In the genomic region with DNA sequence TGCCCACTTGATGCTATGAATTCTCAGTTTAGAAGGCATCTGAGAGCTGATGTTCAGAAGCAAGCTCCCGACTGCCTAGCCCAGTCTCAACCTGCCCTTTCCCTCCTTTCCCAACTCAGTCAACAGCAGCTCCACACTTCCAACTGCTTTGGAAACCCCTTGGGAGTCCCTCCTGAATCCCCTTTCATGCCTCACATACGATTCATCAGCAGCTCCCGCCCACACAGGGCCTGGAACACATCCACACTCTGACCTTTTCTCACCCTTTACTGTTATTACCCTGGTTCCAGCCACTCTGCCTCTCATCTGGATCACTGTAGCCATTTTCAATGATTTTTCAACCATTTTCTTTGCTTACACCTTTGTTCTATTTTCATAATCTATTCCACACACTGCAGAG, we compare ENCODE assay signal across 18 mouse cellular contexts. TPM values are rescaled to one million over a fixed set of nuclear protein-coding genes. Genes with fewer than 3 reads are reported as not detected.
A peak's percentile ranks its signal among the peaks of the same experiment; 100 is the strongest.
DNase-seq lines count a peak whose midpoint lies in the region; ATAC-seq and TF ChIP-seq lines count a peak whose summit lies in the region.
"Had no signal": no experiment of that assay in that cellular context is flagged by ENCODE, and none has a peak within 500 bp of the region (broad histone marks: within the 10 kb centered on the region; RNA-seq: fewer than 3 reads in every experiment).

No protein-coding gene starts in this region.

- ATAC-seq in heart, embryonic 11.5 days (replicated peaks; ENCODE audit: insufficient number of reproducible peaks, low FRiP score, low TSS enrichment): 0 out of 2 replicates have a peak, but pooled peaks have one; percentile 18
- ATAC-seq in midbrain, postnatal 0 days (ENCODE audit: low FRiP score): no peak
- ATAC-seq in midbrain, embryonic 14.5 days (ENCODE audit: low FRiP score, low TSS enrichment): no peak
- no peak for ATAC-seq in embryonic facial prominence, embryonic 11.5 days (replicated peaks; ENCODE audit: insufficient number of reproducible peaks, low FRiP score, low TSS enrichment, low read depth)
- ATAC-seq: forebrain, postnatal 0 days; hindbrain, embryonic 16.5 days; midbrain, embryonic 13.5 days had no signal

- intact Hi-C loops in heart, postnatal 36 days (cut with DNase I): no loop called here

- H3K27ac ChIP-seq in heart, embryonic 11.5 days (ENCODE audit: low read depth, low read length): no peak overlapping the region; the same call in 1 of the 2 replicates
- no peak overlapping the region for H3K27ac ChIP-seq in midbrain, postnatal 0 days (ENCODE audit: low read depth, low read length)
- H3K27ac ChIP-seq in midbrain, embryonic 14.5 days (replicated peaks; ENCODE audit: low read depth, low read length): no peak overlapping the region
- no peak overlapping the region for H3K27ac ChIP-seq in embryonic facial prominence, embryonic 11.5 days (replicated peaks; ENCODE audit: low read depth, low read length)
- H3K27ac ChIP-seq: liver, embryonic 14.5 days; midbrain, embryonic 13.5 days had no signal

- WGBS in heart, embryonic 11.5 days (ENCODE audit: insufficient replicate concordance): 15% methylated on average over 3 of the region's 3 CpGs
- 54% methylated on average over 3 of the region's 3 CpGs for WGBS in midbrain, postnatal 0 days
- WGBS in midbrain, embryonic 14.5 days: 61% methylated on average over 3 of the region's 3 CpGs
- 41% methylated on average over 3 of the region's 3 CpGs for WGBS in embryonic facial prominence, embryonic 11.5 days

- peaks cover 9% of the 10 kb centered on the region for H3K4me1 ChIP-seq in heart, embryonic 11.5 days (ENCODE audit: control insufficient read depth, insufficient read depth, low read length)
- H3K4me1 ChIP-seq in midbrain, postnatal 0 days (ENCODE audit: insufficient read depth, low read length): no peaks in the 10 kb centered on the region
- H3K4me1 ChIP-seq in midbrain, embryonic 14.5 days (ENCODE audit: control insufficient read depth, insufficient read depth, low read length): no peaks in the 10 kb centered on the region
- H3K4me1 ChIP-seq in embryonic facial prominence, embryonic 11.5 days (ENCODE audit: control insufficient read depth, insufficient read depth, low read length): no peaks in the 10 kb centered on the region

- TF ChIP-seq CTCF in midbrain, postnatal 0 days (IDR thresholded peaks at IDR 0.05): no peak

- no peaks in the 10 kb centered on the region for H3K27me3 ChIP-seq in heart, embryonic 11.5 days (ENCODE audit: control insufficient read depth, insufficient read depth, low read length)
- H3K27me3 ChIP-seq in midbrain, postnatal 0 days (ENCODE audit: insufficient read depth, low read length): no peaks in the 10 kb centered on the region
- H3K27me3 ChIP-seq in midbrain, embryonic 14.5 days (ENCODE audit: control insufficient read depth, insufficient read depth, low read length): no peaks in the 10 kb centered on the region
- H3K27me3 ChIP-seq in embryonic facial prominence, embryonic 11.5 days (ENCODE audit: control insufficient read depth, insufficient read depth, low read length): no peaks in the 10 kb centered on the region
- H3K27me3 ChIP-seq: midbrain, embryonic 13.5 days had no signal

- H3K4me2 ChIP-seq in heart, embryonic 11.5 days: no peak overlapping the region
- no peak overlapping the region for H3K4me2 ChIP-seq in midbrain, postnatal 0 days (ENCODE audit: low read depth, low read length, poor library complexity, severe bottlenecking)
- H3K4me2 ChIP-seq in midbrain, embryonic 14.5 days (ENCODE audit: low read length): no peak overlapping the region
- H3K4me2 ChIP-seq in embryonic facial prominence, embryonic 11.5 days (ENCODE audit: low read depth, low read length): no peak overlapping the region
- H3K4me2 ChIP-seq: midbrain, embryonic 13.5 days had no signal

- H3K9me3 ChIP-seq in heart, embryonic 11.5 days (replicated peaks; ENCODE audit: control insufficient read depth, low read length): no peaks in the 10 kb centered on the region
- no peaks in the 10 kb centered on the region for H3K9me3 ChIP-seq in midbrain, postnatal 0 days (ENCODE audit: low read length)
- H3K9me3 ChIP-seq in midbrain, embryonic 14.5 days (ENCODE audit: control insufficient read depth, low read length): no peaks in the 10 kb centered on the region
- H3K9me3 ChIP-seq in embryonic facial prominence, embryonic 11.5 days (replicated peaks; ENCODE audit: control insufficient read depth, low read length): no peaks in the 10 kb centered on the region
- H3K9me3 ChIP-seq: midbrain, embryonic 13.5 days had no signal

- 0 out of 2 replicates have a peak, but pooled peaks cover 2% of the 10 kb centered on the region for H3K36me3 ChIP-seq in heart, embryonic 11.5 days (ENCODE audit: control insufficient read depth, insufficient read depth, low read length)
- H3K36me3 ChIP-seq in midbrain, postnatal 0 days (ENCODE audit: insufficient read depth, low read length): no peaks in the 10 kb centered on the region
- 0 out of 2 replicates have a peak, but pooled peaks cover 3% of the 10 kb centered on the region for H3K36me3 ChIP-seq in midbrain, embryonic 14.5 days (ENCODE audit: control insufficient read depth, insufficient read depth, low read length)
- no peaks in the 10 kb centered on the region for H3K36me3 ChIP-seq in embryonic facial prominence, embryonic 11.5 days (replicated peaks; ENCODE audit: control insufficient read depth, insufficient read depth, low read depth, low read length)

- H3K9ac ChIP-seq in heart, embryonic 11.5 days (ENCODE audit: low read depth, low read length): no peak overlapping the region
- H3K9ac ChIP-seq in midbrain, postnatal 0 days (replicated peaks; ENCODE audit: low read length, poor library complexity, severe bottlenecking): no peak overlapping the region
- H3K9ac ChIP-seq in midbrain, embryonic 14.5 days (replicated peaks; ENCODE audit: low read length): no peak overlapping the region
- H3K9ac ChIP-seq in embryonic facial prominence, embryonic 11.5 days (replicated peaks; ENCODE audit: low read length): no peak overlapping the region
- H3K9ac ChIP-seq: forebrain, postnatal 0 days; liver, embryonic 14.5 days; midbrain, embryonic 13.5 days had no signal

- no peak for DNase-seq in heart, postnatal 36 days
- DNase-seq in midbrain, postnatal 0 days (ENCODE audit: low spot score): peak; percentile 1
- DNase-seq in midbrain, embryonic 14.5 days: no peak
- peak; percentile 10 for DNase-seq in embryonic facial prominence, embryonic 11.5 days (ENCODE audit: low spot score)
- peak; percentile 22 for DNase-seq in yolk sac, embryonic 10.5 days (ENCODE audit: low spot score)
- no peak for DNase-seq in thymus, postnatal 10 days (ENCODE audit: low spot score in 2 of 2)
- DNase-seq in frontal cortex, adult 2 months (ENCODE audit: extremely low spot score in 1 of 2, low spot score in 1 of 2): no peak
- DNase-seq: cerebellum, postnatal 36 days; forebrain, postnatal 0 days; gastrocnemius, postnatal 10 days; kidney, adult 18-20 months; layer of hippocampus, postnatal 36 days; left cerebral cortex, postnatal 4 days; lung, postnatal 36 days had no signal

- no peak overlapping the region for H3K4me3 ChIP-seq in heart, embryonic 11.5 days (ENCODE audit: low read depth, low read length)
- H3K4me3 ChIP-seq in midbrain, postnatal 0 days (ENCODE audit: low read depth, low read length): no peak overlapping the region
- H3K4me3 ChIP-seq in midbrain, embryonic 14.5 days (replicated peaks; ENCODE audit: low read depth, low read length): no peak overlapping the region
- no peak overlapping the region for H3K4me3 ChIP-seq in embryonic facial prominence, embryonic 11.5 days (ENCODE audit: low read depth, low read length)
- H3K4me3 ChIP-seq: midbrain, embryonic 13.5 days had no signal

RNA-seq across cellular contexts. Expression of a gene that starts 13.0 kb away (rescaled TPM):
- polyA plus RNA-seq in heart, embryonic 11.5 days (2014; fragmentation: Nextera tagmentation; extraction: Ambion mirVana): 24.8 and 28.4 TPM in 2 replicates
- 10 to 100 TPM; 43.3 to 45.7 TPM for total RNA-seq in heart, postnatal 36 days (2021)
- total RNA-seq in midbrain, postnatal 0 days (2014; rRNA removed): 51.1 and 60.7 TPM in 2 replicates
- polyA plus RNA-seq in midbrain, postnatal 0 days (2015; fragmentation: Nextera tagmentation; extraction: Ambion mirVana): 8.7 and 10.8 TPM in 2 replicates
- 20.7 and 20.9 TPM in 2 replicates for polyA plus RNA-seq in midbrain, embryonic 14.5 days (2014; fragmentation: Nextera tagmentation; extraction: Ambion mirVana)
- 28.8 and 30.0 TPM in 2 replicates for polyA plus RNA-seq in embryonic facial prominence, embryonic 11.5 days (2014; fragmentation: Nextera tagmentation; extraction: Ambion mirVana)
- polyA plus RNA-seq in frontal cortex, adult 2 months (2012; rRNA removed): 39.6 and 43.5 TPM in 2 replicates

Comparison
In these comparisons a context has a peak if more than half of its experiments do, and no peak if none do; other contexts are left out.
1. DNase-seq: peak in midbrain, postnatal 0 days (single experiment), embryonic facial prominence, embryonic 11.5 days (single experiment) and yolk sac, embryonic 10.5 days (single experiment); none in heart, postnatal 36 days (0 of 2), midbrain, embryonic 14.5 days (single experiment), thymus, postnatal 10 days (0 of 2) and frontal cortex, adult 2 months (0 of 2).